Mouse (Mus musculus): Measurements from ENCODE around the gene Rars.

DNA sequence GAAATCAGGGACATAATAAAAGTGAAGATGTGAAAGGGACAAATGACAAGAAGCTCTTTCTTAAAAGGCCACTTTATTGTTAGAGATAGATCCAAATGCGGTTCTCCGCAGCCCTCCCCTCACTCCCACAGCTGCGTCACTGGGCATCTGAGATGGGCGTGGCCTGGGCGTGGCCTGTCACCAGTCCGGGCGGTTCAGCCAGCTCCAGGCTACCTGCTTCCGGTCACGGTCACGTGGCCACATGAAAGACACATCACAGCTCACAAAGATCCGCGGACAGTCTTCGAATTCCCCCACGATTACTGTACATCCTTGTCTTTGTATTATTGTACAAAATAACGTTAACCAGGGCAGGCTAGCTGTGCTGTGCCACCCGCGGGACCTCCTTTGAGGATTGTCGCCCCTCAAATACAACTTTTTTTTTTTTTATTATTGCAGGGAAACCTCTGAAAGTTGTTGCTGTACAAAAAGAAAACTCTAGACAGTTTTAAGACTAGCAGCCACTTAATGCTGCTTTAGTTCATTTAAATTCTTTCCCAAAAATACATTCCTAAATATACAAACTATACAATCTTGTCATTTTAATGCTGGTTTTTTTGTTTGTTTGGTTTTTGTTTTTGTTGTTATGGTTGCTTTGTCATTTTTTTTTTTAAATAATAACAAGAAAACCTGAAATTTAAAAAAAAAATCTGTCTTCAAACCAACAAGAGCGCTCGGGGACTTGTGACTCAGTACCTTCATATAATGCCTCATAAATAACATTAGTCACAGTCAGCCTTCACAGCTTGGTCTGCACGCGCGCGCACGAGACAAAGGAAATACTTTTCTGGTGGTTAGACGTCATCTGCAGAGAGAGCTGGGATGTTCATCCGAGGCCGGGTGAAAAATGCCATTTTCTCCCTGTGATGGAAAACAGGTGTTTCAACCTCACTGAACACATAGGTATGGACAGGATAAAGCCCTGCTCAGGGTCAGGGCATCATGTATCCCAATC, 4.3 kb upstream of the Rars start:
- peak; percentile 43; the same call in 1 of the 2 replicates for TF ChIP-seq POLR2A (IDR thresholded peaks at IDR 0.05; ENCODE audit: low read depth, low read length)
- TF ChIP-seq CTCF (IDR thresholded peaks at IDR 0.05; ENCODE audit: borderline replicate concordance, insufficient read depth, low read length), result no peak

Measured in embryonic fibroblast, embryonic 13.5 days (primary cell).